Mouse (Mus musculus) urinary bladder, postnatal 4 days (tissue): Measurements from ENCODE around the gene Gnaq.

Experiments used
- DNase-seq, 2 experiments: peaks; one replicate each; pipeline ENCODE4 v3.0.0; 2021 to 2022; ENCODE audit warnings: low spot score in 2 of 2

Gnaq gene

GRCm38 (mm10) chr19:16318128-16318811 is 185.6 kb downstream of the Gnaq start:
- no peak for DNase-seq

GRCm38 (mm10) chr19:16319986-16320385 is 187.4 kb downstream of the Gnaq start:
- DNase-seq: no peak

GRCm38 (mm10) chr19:16322986-16323385 is 190.4 kb downstream of the Gnaq start:
- DNase-seq: no peak

- no peak for DNase-seq
These were observed 191.6 kb downstream of the Gnaq start for GRCm38 (mm10) chr19:16324239-16324638.

- DNase-seq: peak in 1 of 2 experiments; percentile 26
These were observed 193.3 kb downstream of the Gnaq start for GRCm38 (mm10) chr19:16325911-16326310.

GRCm38 (mm10) chr19:16327401-16328073 is 194.9 kb downstream of the Gnaq start:
- DNase-seq: no peak

GRCm38 (mm10) chr19:16328074-16328850 is 195.6 kb downstream of the Gnaq start:
- DNase-seq: peak in 1 of 2 experiments; percentile 61

- no peak for DNase-seq
These were observed 196.4 kb downstream of the Gnaq start for GRCm38 (mm10) chr19:16329056-16329455.

GRCm38 (mm10) chr19:16329648-16330047 is 197.0 kb downstream of the Gnaq start:
- DNase-seq: no peak

- no peak for DNase-seq
These were observed 197.5 kb downstream of the Gnaq start for GRCm38 (mm10) chr19:16330161-16330560.

GRCm38 (mm10) chr19:16331047-16331446 is 198.4 kb downstream of the Gnaq start:
- no peak for DNase-seq

- no peak for DNase-seq
These were observed 205.4 kb downstream of the Gnaq start for GRCm38 (mm10) chr19:16337866-16338530.

- no peak for DNase-seq
These were observed 207.4 kb downstream of the Gnaq start for GRCm38 (mm10) chr19:16339954-16340586.

- no peak for DNase-seq
These were observed 210.1 kb downstream of the Gnaq start for GRCm38 (mm10) chr19:16342702-16343101.

- no peak for DNase-seq
These were observed 212.9 kb downstream of the Gnaq start for GRCm38 (mm10) chr19:16345516-16345915.

- no peak for DNase-seq
These were observed 214.4 kb downstream of the Gnaq start for GRCm38 (mm10) chr19:16347037-16347436.

- DNase-seq: no peak
These were observed 221.1 kb downstream of the Gnaq start for GRCm38 (mm10) chr19:16353701-16354136.

GRCm38 (mm10) chr19:16358148-16358547 is 225.5 kb downstream of the Gnaq start:
- no peak for DNase-seq

- no peak for DNase-seq
These were observed 226.3 kb downstream of the Gnaq start for GRCm38 (mm10) chr19:16358905-16359304.

GRCm38 (mm10) chr19:16366465-16367063 is 233.9 kb downstream of the Gnaq start:
- DNase-seq: no peak

GRCm38 (mm10) chr19:16367218-16367617 is 234.6 kb downstream of the Gnaq start:
- DNase-seq: no peak
